Mouse (Mus musculus) bone marrow macrophage, adult 2 months (primary cell): Measurements from ENCODE around the gene Chrm2.

Experiments used
- CTCF ChIP-seq: IDR thresholded peaks from 2 replicates; pipeline ENCODE4 v1.5.1; 2012; ENCODE audit warnings: low read depth, mild to moderate bottlenecking, low read length, moderate library complexity
- POLR2A ChIP-seq: IDR thresholded peaks from 2 replicates; pipeline ENCODE4 v1.6.1; 2012; ENCODE audit warnings: mild to moderate bottlenecking, low read depth, low read length, borderline replicate concordance

DNA sequence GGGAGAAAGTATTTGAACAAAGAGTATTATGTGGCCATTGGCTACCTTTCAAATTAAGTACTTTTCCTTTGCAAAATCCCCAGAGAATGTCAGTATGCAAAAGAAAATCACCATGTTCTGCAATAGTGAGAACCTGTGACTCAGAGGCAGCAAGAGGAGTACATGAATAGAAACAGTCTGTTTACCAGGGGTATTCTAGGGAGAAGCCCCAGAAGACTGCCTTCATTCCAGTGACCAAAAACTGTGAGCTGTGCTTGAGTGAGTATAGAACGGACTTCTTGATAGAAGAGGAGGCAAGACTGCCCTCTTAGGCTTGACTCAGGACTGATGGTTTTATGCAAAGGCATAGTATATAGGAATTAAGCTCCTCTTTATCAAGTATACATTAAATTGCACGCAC is 22.2 kb downstream of the Chrm2 start:
- TF ChIP-seq CTCF, result no peak
- TF ChIP-seq POLR2A, result no peak
